Mouse (Mus musculus): ENCODE results near the gene Tmem222.
A peak's percentile ranks its signal among the peaks of the same experiment; 100 is the strongest.

Gene Tmem222

DNA sequence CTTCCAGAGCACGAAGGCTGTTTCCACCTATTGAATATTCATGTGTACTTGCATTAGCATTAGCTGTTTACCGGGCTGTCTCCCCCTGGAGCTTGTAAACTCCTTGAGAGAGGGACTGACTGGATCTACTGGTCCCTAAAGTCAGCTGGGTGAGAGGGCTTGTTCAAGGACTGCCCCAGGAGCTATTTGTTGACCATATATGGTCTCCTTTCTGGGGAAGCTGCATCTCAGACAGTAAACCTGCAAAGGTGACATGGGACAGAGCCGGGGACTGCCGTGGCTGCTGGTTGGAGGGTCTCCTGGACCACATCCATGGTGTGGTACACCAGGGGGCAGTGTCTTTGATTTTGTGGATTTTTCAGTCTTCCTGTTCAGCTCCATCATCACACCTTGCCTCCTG is 5.1 kb upstream of the Tmem222 start:
- no peak for DNase-seq

DNA sequence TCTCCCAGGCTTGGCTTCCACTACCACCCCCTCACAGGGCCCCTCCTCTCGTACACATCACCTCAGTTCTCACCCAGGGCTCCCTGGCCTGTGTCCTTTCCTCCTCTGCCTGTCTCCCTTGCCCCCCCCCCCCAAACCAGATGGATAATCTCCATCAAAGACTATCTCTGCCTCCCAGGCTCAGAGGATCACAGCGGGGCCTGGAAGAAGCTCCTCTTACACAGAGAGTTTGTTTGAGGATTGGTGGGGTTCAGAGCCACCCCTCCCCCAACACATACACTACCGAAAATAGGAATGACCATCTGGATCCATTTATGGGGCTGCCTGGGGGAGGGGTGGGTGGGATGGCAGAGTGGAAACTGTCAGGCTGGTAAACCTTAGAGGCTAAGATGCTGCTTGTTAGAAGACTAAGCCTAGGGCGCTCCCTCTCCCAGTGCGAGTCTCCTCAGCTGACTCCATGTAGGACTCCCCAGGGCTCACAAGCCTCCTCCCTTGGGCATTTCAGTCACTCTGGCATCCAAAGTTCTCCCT is 4.4 kb upstream of the Tmem222 start:
- DNase-seq, result no peak

DNA sequence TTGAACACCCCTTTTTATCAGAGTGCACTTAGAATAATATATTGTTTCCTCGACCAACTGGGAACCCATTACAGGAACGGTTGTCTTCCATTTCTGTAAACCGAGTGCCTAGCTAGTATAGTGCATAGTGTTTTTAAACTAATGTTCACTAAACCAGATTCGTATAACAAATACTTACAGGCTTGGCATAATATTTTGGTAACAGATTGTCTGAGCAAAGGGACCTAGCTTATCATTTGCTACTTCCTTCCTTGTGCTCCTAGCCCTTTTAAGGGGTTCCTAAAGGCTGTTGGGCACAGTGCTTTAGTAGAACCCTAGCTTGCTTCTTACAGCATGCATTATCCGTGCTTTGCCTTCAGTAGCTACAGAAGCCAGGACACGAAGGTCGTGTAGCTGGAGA is 3.9 kb upstream of the Tmem222 start:
- DNase-seq, result no peak

- no peak for DNase-seq
These were observed 890 bp upstream of the Tmem222 start for GRCm38 (mm10) chr4:133278482-133278881.

DNA sequence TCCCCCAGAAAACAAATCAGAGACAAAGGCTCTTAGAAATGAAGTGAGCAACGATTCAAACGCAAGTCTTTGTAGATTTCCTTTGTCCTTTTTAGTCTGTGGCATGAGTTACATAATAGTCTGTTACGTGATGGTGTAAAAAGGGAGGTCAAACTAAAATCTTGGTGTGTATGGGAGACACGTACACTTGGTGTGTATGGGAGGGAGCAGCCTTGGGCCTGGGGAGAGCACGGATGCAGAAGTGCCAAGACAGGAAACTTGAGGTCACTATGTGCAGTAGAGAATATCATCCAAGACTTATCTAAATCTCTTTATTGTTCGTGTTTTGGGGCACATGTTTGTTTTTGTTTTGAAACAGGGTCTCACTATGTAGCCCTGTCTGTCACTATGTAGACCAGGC is 475 bp upstream of the Tmem222 start:
- DNase-seq, result no peak

DNA sequence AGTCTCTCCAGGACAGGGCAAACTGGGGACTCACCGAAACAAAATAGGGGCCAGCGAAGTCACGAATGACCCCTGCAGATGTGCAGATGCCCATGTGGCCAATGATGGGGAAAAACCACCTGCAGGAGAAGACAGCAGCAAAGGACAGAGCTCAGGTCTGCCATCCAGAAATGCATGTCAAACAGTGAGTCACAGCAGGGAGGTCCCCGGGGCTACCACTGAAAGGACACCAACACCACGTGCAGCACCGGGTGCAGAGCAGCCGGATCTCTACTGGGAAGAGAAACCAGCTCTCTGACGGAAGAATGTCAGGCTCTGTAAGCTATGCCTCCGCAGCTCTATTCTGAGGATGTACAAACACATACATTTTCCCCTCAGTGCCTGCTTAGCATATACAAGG is 6.7 kb downstream of the Tmem222 start:
- no peak for DNase-seq

DNA sequence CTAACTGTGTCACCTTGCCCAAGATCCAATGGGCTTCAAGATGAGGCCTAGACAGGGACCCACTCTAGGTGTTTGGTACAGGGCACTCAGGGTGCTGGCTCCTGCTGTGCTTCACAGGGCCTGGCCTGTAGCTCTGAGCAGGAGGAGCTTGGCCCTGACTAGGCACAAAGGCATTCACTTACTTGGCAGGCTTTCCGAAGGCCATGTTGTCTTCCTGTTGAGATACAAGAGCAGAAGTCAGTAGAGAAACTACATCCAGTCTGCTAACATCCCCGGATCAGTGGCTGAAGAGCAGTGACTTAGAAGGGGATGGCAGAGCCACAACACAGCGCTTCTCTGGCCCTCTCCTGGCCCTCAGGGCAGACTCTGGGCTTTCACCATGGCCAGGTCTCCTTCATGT is 8.0 kb downstream of the Tmem222 start:
- no peak for DNase-seq

DNA sequence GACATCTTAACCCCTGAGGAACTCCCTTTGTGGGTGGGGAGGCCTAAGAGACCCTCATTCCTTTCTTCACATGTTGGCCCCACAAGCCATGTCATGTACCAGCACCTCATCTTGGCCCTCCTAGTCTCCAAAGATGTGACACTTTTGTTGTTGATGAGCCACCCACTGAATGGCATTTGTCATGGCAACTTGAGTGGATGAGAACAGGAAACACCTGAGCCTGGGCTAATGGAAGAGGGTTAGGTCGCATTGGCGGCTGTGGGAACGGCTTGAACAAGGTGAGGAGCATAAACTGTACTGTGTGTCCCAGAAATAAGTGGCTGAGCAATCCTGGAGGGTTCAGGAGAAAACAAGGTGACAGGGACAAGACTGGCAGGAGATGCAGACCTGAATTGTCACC is 8.7 kb downstream of the Tmem222 start:
- DNase-seq, result no peak

DNA sequence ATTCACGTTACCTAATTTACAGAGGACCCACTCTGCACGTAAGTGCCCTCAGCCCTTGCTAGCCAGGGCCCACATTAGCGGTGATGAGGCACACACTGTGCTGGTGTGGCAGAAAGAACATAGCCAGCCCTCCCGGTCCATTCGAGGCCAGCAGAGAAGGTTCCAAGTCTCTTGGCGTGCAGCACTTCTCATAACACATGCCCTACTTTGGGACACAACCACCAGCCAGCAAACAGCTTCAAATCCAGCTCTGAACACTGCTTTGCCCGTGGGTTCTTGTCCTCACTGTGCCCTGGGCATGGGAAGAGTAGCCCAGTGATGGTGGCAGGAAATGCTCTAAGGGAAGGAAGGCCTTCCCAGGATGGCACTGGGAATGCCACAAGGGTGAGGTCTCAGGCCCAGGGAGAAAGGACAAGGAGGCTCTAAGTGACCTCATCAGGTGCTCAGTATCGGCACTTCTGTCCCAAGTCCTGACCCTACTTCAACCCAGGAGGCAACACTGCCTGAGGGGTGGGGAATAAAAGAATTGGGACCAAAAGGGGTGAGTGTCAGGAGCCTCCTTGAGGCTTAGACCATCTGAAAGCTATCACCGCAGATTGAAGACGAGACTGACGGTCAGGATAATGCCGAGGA is 11.2 kb downstream of the Tmem222 start:
- no peak for DNase-seq

DNA sequence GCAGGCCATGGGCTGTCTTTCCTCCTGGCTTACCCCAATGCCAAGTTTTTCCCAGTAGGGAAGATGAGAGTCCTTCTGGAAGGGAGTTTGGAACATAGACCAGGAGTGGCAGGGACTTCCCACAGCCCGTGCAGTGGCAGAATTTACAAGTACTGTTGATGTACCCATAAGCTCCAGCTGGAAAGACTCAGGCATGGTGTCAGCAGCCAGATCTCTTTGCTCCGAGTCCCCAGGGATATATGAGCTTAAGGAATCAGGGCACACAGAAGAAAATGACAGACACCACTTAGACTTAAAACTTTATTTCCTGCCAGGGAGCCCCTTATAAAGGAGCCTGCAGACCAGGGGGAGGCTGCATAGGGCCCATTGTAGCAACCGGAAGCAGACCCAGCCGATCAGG is 11.8 kb downstream of the Tmem222 start:
- DNase-seq, result no peak

DNA sequence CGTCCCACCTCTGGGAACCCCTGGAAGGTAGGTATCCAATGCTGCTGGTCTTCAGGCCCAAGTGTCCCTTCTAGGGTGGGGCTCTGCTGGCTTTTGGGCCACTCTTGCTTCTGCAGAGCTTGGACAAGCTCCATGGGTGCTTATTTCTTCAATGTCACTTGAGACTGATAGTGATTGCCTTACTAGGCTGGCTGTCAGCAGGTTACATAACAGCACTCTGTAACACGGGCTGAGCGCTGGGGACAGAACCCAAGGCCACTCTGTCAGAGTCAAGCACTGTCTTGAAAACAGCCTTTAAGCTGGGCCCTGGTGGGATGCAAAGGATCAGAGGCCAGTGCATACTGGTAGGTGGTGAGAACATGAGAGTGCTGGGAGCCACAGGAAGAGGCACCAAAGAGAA is 12.3 kb downstream of the Tmem222 start:
- no peak for DNase-seq

GRCm38 (mm10) chr4:133264559-133264958 is 13.0 kb downstream of the Tmem222 start:
- DNase-seq, result no peak

- no peak for DNase-seq
These were observed 13.8 kb downstream of the Tmem222 start for GRCm38 (mm10) chr4:133263756-133264155.

GRCm38 (mm10) chr4:133262882-133263281 is 14.7 kb downstream of the Tmem222 start, which contains the start of gene Sytl1:
Gene Sytl1, minus strand, starts transcription at chr4:133263113.
- no peak for DNase-seq

DNA sequence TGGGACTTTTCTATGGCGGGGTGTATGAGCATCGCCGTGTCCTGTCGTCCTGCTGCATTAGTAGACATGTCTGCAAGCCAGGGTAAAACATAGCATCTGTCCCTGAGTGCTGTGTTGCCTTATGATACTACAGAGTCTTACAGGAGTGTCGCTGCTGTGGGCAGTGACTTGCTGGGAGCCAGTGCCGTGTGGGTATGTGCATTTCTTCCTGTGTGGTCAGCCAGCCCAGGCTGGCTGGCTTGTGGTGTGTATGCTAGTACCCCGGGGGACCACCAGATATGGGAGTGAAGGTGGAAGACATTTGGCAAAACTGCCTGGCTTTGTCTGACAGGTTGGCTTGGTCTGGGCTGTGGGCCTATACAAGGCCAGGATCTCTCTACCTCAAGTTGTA is 15.2 kb downstream of the Tmem222 start:
- DNase-seq, result no peak

DNA sequence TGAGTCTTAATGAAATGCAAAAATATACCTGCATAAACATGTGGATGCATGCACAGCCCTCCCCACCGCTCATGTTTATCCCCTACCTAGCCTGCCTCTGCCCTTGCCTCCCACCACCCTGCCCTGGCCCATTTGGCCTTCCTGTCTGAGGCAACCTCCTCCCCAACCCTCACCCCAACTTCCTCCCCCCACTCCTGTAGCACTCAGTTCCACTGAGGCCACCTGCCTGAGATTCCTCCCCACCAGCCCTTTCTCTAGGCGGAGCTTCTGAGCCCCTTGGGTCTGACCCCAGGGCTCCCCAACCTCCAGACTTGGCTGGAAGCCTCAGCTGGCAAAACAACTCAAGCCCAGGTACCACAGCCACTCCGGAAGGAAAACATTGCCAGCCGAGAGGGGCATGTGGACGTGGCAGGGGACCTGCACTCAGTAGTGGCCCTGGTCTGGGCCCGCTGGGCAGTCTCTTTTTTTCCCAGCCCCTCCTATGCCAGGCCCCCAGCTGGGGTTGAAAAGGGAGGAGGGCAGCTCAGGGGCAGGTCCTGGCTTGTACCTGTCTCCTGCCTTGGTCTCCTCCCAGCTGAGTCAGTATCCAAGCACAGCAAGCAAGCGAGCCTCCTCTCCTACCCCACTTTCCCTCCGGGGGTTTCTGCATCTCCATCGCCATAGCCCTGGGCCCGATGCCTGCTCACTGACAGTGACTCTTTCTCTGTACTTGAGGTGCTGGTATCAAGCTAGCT is 15.8 kb downstream of the Tmem222 start:
- no peak for DNase-seq

GRCm38 (mm10) chr4:133257798-133258408 is 19.7 kb downstream of the Tmem222 start:
- no peak for DNase-seq

DNA sequence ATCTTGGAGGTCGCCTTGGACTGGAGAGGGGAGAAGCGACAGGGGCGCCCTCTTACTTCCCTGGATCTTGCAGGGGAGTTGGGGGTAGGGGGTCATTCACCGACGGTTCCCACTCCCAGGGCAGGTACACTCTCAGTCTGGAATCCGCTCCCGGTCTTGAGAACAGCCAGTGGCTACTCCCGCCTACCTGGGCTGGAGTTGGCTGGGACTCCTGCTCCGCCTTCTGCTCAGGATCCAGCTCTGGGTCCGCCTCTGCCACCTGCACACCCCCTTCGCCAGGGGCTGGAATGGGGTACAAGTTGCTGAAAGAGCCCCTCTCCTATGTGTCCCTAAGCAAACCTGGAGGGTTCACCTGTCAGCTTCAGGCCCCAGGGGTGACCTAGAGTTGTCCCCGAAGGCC is 20.4 kb downstream of the Tmem222 start:
- DNase-seq, result peak; percentile 59

DNA sequence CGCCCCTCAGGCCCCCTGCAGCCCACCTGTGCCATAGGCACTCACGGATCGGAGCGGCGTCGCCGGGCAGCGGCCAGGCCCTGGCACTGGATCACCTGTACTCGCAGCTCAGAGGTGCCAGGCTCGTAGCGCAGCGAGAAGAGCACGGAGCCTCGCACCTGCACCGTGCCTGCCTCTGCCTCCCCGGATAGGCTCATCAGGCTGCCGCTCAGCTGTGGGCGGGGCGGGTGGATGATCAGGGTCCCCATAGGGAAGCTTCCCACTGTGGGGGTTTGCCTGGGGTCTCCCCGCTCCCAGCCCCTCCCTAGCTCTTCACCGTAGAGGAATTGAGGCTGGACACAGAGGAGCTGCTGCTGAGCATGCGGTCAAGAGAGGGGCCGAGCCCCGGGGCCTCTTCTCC is 20.8 kb downstream of the Tmem222 start:
- no peak for DNase-seq

- no peak for DNase-seq
These were observed 22.2 kb downstream of the Tmem222 start for GRCm38 (mm10) chr4:133255392-133255791.

GRCm38 (mm10) chr4:133253412-133253811 is 24.2 kb downstream of the Tmem222 start:
- no peak for DNase-seq

GRCm38 (mm10) chr4:133252089-133252488 is 25.5 kb downstream of the Tmem222 start:
- no peak for DNase-seq

DNA sequence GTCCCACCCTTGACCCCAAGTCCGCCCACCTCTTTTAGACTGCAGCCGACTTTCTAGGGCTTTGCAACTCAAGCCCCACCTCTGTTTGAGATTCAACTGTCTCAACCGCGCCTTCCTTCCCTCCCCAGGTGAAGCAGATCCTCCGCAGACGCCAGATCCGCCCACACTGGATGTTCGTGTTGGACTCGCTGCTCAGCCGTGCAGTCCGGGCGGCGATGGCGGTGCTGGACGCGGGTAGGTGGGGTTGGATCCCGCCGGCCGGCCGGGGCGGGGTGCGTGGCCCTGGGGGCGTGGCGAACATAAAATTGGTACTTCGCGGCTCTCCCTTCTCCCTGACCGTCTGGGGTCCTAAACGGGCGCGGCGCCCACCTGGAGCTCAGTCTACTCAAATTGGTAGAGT is 26.4 kb downstream of the Tmem222 start:
- no peak for DNase-seq

DNA sequence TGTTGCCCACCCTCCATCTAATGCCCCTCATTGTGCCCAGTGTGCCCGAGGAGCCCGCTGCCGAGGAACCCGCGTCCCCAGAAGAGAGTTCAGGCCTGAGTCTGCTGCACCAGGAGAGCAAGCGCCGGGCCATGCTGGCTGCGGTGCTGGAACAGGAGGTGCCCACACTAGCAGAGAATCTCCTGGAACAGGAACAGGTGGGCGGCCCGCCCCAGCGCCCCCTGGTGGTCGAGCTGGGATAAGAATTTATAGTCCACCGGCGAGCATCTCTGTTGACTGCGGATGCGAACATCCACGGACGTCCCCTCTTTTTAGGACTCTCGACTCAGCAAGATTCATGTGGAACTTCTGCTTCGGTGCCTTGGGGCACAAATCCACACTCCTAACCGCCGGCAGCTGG is 27.0 kb downstream of the Tmem222 start:
- DNase-seq, result peak; percentile 57

All from kidney, adult 11 months (tissue).